Mouse (Mus musculus): ENCODE measurements around the gene Fbxl17. TPM values are rescaled to one million over a fixed set of nuclear protein-coding genes. Genes with fewer than 3 reads are reported as not detected.

Gene Fbxl17
- total and polyA plus RNA-seq, 3 experiments = 5.0 to 9.7 TPM; not detected in 1

DNA sequence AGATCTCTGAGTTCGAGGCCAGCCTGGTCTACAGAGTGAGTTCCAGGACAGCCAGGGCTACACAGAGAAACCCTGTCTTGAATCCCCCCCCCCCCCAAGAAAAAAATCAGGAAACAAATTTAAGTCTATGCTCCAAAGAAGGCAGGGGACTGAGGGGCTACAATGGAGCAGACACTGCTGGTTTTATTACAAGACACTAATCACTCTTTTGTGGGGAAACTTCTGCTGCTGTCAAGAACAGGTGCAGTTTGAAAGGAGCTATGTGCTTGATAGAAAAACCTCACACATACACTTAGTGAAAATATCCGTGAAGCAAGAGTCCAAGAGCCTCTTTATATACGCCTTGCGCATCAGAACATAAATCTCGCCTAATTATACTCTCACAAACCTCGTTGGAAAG lies 29.7 kb upstream of the Fbxl17 start:
- Histone ChIP-seq H3K36me3 (ENCODE audit: control insufficient read depth in 1 of 2, insufficient read depth in 2 of 2, low read length in 2 of 2) (no peaks in the 10 kb centered on the region), H3K79me2 (ENCODE audit: control insufficient read depth, insufficient read depth, low read length, poor library complexity) (no peaks in the 10 kb centered on the region), H3K4me3 (ENCODE audit: control insufficient read depth in 1 of 2, insufficient read depth in 1 of 2, low read depth in 2 of 2, low read length in 2 of 2) (no peak overlapping the region), H3K27me3 (ENCODE audit: control insufficient read depth in 1 of 2, insufficient read depth in 2 of 2, low read length in 2 of 2) (no peaks in the 10 kb centered on the region), H3K9me3 (replicated peaks; ENCODE audit: insufficient read depth, low read length) (no peaks in the 10 kb centered on the region), H3K9ac (ENCODE audit: control insufficient read depth, low read depth, low read length, poor library complexity, severe bottlenecking) (no peak overlapping the region), H3K27ac (ENCODE audit: control insufficient read depth, low read depth, low read length) (no peak overlapping the region), H3K4me1 (ENCODE audit: control insufficient read depth in 1 of 2, insufficient read depth in 2 of 2, low read length in 2 of 2) (0 out of 4 replicates have a peak, but pooled peaks cover 0 to 2% of the 10 kb centered on the region in 2 experiments)
- TF ChIP-seq MEF2A (IDR thresholded peaks at IDR 0.05; ENCODE audit: extremely low read depth, insufficient replicate concordance, low read depth, low read length, poor library complexity, severe bottlenecking) (no peak), ELF1 (IDR thresholded peaks at IDR 0.05; ENCODE audit: low read depth, low read length) (no peak), NRF1 (IDR thresholded peaks at IDR 0.05; ENCODE audit: insufficient read depth, low read depth, low read length, poor library complexity, severe bottlenecking) (no peak), MXI1 (IDR thresholded peaks at IDR 0.05; ENCODE audit: low read depth, low read length) (no peak), ZKSCAN1 (IDR thresholded peaks at IDR 0.05; ENCODE audit: low read depth, low read length) (no peak), GABPA (IDR thresholded peaks at IDR 0.05; ENCODE audit: low read depth, low read length) (no peak), ZMIZ1 (IDR thresholded peaks at IDR 0.05; ENCODE audit: low read depth, low read length) (no peak), MAZ (IDR thresholded peaks at IDR 0.05; ENCODE audit: low read depth, low read length) (no peak), JUND (IDR thresholded peaks at IDR 0.05; ENCODE audit: low read depth, low read length) (no peak), TBP (IDR thresholded peaks at IDR 0.05; ENCODE audit: low read depth, low read length) (no peak), HCFC1 (IDR thresholded peaks at IDR 0.05; ENCODE audit: low read depth, low read length) (no peak), CHD1 (IDR thresholded peaks at IDR 0.05; ENCODE audit: low read depth, low read length) (no peak)
- no peak for DNase-seq (ENCODE audit: low read depth, low spot score)

- no peaks in the 10 kb centered on the region for H3K79me2 ChIP-seq (ENCODE audit: control insufficient read depth, insufficient read depth, low read length, poor library complexity)
- no peaks in the 10 kb centered on the region for H3K27me3 ChIP-seq (ENCODE audit: control insufficient read depth in 1 of 2, insufficient read depth in 2 of 2, low read length in 2 of 2)
- TF ChIP-seq ZMIZ1 (IDR thresholded peaks at IDR 0.05; ENCODE audit: low read depth, low read length) = no peak
- no peak for TF ChIP-seq HCFC1 (IDR thresholded peaks at IDR 0.05; ENCODE audit: low read depth, low read length)
- no peak for TF ChIP-seq USF2 (IDR thresholded peaks at IDR 0.05; ENCODE audit: borderline replicate concordance in 1 of 2, insufficient read depth in 1 of 2, low read depth in 1 of 2, low read length in 2 of 2)
- no peak for TF ChIP-seq TAL1 (IDR thresholded peaks at IDR 0.05; ENCODE audit: low read length)
- no peak for TF ChIP-seq SIN3A (IDR thresholded peaks at IDR 0.05; ENCODE audit: low read length)
- TF ChIP-seq EP300 (IDR thresholded peaks at IDR 0.05; ENCODE audit: low read depth in 1 of 2, low read length in 2 of 2) = no peak
- TF ChIP-seq MEF2A (IDR thresholded peaks at IDR 0.05; ENCODE audit: extremely low read depth, insufficient replicate concordance, low read depth, low read length, poor library complexity, severe bottlenecking) = no peak
- no peaks in the 10 kb centered on the region for H3K9me3 ChIP-seq (replicated peaks; ENCODE audit: insufficient read depth, low read length)
- no peak for DNase-seq (ENCODE audit: low read depth, low spot score)
- no peak overlapping the region for H3K27ac ChIP-seq (ENCODE audit: control insufficient read depth, low read depth, low read length)
- no peaks in the 10 kb centered on the region for H3K4me1 ChIP-seq (ENCODE audit: control insufficient read depth in 1 of 2, insufficient read depth in 2 of 2, low read length in 2 of 2)
- no peaks in the 10 kb centered on the region for H3K36me3 ChIP-seq (ENCODE audit: control insufficient read depth in 1 of 2, insufficient read depth in 2 of 2, low read length in 2 of 2)
- no peak overlapping the region for H3K9ac ChIP-seq (ENCODE audit: control insufficient read depth, low read depth, low read length, poor library complexity, severe bottlenecking)
- H3K4me3 ChIP-seq (ENCODE audit: control insufficient read depth in 1 of 2, insufficient read depth in 1 of 2, low read depth in 2 of 2, low read length in 2 of 2) = no peak overlapping the region
Observed at GRCm38 (mm10) chr17:63520691-63521090, 20.9 kb upstream of the Fbxl17 start.

Measured in MEL (cell line).